Mouse (Mus musculus): ENCODE results near the gene Snai1. TPM values are rescaled to one million over a fixed set of nuclear protein-coding genes. Genes with fewer than 3 reads are reported as not detected.

Snai1 gene
- polyA plus RNA-seq, 3 experiments from 2014 or later = not detected

DNA sequence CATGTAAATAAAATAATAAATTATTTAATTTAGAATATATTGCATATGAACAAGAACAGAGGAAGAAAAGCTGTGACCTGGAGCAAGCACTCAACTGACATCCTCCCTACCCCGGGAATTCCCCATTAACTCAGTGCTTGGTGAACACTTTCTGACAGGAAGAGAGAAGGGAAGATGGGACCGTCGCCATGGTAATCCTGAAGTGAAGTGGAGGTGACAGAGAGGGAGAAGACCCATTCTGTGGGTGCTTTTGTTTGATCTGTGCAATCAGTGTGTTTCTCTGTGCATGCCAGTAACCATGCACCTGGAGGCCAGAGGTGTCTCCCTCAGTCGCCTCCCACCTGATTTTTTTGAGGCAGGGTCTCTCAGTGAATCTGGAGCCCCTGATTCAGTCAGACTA is 14.3 kb downstream of the Snai1 start:
- no peak for ATAC-seq

DNA sequence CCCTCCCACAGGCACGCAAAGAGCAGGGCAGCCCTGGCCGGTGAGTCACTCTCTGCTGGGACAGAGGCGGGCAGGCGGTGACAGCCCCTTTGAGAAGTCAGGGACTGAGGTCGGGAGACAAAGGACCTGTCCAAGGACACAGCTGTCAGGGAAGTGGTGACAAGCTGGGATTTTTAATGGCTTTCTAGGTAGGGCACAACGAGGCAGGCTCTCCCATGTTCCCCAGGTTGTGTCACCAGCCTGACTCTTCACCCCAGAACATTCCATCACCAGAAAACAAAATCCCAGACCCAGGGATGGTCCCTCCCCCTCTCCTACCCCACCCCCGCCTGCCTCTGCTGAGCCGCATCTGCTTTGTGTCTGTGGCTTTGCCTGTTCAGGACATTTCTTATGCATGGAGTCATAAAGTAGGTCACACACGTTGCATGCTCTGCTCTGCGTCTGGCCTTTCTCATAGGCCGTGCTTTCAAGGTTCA is 15.0 kb downstream of the Snai1 start:
- no peak for ATAC-seq

DNA sequence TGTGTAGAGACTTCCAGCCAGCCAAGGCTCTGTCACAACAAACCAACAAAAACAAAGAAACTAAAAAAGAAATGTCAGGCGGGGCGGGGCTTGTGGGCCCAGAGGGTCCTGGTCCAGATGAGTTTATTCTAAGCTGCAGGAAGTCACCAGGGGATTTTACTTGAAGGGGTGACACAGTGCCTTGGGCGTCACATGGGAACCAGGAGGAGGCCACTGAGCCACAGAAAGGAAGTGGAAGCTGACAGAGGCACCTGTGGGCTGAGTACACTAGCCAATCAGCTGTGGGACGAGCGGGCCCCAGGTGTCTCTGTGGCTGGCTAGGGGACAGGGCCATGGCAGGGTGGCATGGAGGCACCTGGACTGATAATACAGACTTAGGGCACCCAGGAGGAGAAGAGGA is 17.8 kb downstream of the Snai1 start:
- no peak for ATAC-seq

DNA sequence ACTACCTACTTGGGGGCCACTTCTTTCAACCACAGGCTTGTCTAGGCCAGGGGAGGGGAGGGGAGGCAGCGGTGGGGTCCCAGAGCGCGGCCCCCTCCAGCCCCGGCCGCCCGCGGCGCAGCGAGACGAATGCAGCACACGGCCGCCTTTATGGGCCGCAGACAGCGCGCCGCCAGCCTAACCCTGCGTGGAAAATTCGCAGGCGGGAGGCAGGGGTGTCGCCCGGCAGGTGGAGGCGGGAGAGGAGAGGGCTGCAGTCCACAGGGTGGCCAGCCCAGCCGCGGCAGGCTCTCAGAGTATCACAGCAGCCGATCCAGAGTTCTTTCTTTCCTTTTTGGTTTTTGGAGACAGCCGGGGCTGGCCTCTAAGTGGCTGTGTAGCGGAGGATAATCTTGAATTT is 21.4 kb downstream of the Snai1 start:
- ATAC-seq = no peak

DNA sequence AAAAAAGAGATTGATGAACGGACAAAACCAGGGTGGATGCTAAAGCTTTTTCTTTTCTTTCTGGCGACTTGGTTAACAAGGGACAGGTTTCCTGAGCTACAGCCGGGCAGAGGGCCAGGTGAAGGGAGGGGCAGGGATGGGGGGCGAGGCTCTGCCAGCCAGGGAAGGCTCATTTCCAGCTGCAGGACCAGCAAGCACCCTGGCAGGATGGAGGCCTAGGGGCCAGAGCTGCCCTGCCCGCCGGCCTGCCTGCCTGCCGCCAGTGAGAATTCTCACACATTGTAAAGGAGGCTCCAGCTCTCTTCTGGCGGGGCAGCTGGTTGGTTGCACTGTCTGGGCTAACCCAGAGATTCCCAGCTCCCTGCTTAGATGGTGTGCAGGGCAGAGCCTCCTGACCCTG is 24.1 kb downstream of the Snai1 start:
- ATAC-seq = no peak

DNA sequence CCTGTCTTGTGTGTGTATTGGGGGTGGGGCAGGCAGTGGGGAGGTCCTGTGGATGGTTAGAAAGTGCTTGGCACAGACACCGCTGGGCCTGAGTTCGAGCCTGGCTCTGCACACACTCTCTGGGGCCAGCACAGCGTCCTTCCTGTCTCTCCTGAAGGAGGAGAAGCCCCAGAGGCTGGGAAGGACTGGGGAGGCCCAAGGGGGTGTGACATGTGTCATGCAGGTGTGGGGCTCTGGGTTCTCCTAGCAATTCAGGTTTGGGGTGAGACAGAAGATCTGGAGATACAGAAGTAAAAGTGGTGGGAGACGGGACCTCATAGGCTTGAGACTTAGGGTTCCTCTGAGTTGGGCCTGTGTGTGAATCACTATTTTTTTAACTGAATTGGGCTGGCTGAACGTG is 25.0 kb downstream of the Snai1 start:
- ATAC-seq = no peak

DNA sequence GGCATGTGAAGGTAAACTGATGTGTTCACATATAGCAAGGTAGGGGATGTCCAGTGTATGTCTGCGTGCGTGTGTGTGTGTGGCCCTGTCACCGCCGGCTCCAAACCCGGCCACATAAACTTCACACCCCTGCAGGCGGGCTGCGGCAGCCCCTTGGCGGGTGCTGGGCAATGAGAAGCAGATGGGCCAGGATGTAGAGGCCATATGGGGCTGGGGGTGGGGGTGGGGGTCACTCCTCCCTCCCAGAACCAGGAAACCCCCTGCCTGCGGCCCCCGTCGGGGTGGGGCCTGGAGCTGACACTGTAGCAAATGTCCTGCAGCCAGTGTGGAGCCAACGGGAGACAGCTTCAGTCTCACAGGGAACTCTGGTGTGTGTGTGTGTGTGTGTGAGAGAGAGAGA is 25.7 kb downstream of the Snai1 start:
- no peak for ATAC-seq

DNA sequence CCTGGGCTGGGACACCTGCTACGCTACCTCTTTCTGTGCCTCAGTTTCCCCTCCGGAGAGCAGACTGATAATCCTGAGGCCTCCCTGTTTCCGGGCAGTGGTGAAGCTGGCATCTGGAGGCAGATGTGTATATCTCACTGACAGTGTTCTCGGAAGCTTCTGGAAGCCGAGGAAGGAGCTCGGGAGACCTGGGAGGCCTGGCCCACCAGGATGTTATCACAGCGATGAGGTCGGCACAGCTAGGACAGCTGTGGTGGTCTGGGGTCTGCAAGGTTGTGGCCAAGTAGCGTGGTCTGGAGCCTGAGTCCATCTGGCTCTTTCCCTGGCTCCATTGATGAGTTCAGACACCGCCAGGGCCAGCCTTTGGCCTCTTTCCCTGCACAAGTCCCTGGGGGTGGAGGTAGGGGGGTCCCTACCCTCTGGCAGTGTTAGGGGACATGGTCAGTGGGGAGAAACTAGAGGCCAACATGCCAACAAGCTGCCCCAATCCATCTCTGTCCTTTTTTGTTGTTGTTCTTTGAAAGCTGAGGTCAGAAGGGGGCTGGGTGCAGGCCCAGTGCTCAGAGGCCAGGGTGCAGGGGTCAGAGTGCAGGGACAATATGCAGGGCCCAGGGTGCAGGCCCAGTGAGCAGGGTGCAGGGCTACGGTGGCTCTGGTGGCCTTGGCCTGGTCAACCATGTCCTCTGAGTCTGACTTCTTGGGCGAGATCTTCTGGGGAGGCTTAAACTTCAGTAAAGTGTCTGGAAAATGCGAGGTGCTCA is 26.7 kb downstream of the Snai1 start:
- no peak for ATAC-seq

DNA sequence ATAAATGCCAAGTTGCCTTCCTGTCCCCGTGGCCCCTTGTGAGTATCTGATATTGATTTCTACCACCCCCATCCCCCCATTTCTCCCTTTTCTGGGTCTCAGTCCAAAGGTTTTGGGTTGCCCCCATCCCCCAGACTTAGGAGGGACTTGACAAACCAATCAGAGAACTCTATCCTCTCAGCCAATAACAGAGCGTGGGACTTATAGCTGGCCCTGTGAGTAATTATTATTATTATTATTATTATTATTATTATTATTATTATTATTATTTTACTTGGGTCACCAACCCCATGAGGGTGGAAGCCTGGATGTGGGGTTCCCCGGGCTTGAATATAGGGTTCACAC is 27.3 kb downstream of the Snai1 start:
- no peak for ATAC-seq

DNA sequence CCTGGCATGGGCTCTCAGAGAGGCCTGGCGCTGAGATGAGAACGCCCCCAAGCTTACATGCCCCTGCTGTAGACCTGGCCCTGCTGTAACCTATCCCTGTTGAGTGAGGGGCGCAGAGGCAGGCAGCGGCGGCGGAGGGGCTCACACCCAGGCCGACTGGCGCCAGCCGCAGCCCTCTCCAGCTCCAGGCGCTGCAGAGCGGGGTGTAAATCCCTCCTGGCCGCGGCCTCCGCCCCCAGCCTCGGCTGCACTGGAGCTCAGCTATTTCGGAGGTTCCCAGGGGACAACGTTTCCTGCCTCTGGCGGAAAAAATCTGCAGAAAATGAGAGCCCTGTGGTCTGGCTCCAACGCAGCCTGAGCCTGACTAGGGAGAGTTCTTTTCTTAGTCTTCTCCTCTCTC is 27.7 kb downstream of the Snai1 start:
- no peak for ATAC-seq

DNA sequence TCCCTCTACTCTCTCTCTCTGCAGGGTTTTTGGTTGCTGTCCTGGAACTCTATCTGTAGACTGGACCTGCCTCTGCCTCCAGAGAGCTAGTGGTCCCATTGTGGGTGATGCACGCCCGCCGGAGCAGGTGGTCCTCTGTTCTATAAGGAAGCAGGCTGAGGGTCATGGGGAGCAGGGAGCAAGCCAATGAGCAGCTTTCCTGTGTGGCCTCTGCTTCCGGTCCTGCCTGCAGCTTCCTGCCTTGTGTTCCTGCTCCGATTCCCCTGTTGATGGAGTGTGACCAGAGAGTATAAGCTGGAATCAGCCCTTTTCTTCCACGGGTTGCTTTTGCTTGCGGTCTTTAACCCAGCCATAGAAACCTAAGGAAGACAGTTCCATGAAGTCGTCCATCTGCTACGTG is 30.1 kb downstream of the Snai1 start:
- no peak for ATAC-seq

DNA sequence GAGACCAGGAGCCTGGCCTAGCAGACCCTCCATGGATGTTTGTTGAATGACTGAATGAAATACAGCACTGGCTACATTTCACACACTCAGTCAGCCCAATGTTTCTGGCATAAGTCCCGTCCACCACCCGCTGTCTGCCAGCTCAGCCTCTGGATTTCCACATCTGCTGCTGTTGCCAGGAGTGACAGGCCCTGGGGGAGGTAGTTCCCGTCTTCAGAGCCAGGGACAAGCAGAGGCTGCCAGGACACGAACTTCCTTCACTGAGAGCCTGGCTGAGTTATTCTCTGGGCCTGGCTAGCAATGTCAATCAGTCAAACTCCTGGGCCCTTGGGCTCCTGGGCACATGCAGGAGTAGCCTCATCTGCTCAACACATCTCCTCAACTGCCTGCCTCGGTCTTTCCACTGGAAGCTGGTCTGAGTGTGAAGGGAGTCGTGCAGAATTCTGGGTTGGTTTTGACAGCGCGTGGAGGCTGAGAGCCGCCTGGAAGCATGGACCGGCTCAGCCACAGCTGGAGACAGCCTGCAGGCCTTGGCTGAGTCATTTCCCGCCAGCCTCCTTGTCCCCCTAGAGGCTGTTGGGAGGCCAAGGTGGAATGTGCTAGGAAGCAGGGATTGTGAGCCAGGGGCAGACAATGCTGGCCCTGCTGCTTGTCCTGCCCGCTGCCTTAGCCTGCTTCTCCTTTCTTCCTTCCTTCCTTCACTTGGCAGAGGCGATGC is 32.1 kb downstream of the Snai1 start:
- no peak for ATAC-seq

DNA sequence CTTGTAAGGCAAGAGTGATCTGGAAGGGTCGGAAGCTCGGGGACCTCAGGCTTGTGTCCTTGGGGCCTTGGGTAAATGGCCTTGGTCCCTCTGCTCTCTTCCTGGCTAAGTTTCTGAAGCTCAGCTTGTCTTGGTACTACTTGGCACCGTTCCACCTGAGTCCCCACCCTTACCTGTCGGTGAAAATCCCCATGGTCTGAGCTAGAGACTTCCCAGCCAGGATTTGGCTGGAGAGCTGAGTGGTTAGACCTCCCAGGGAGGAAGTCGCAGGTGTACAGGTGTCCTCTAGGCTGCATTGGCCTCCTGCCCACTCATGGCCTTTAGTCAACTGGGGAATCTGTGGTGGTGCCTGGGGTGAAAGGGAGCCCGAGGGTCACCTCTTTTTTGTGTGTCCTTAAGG is 32.8 kb downstream of the Snai1 start:
- no peak for ATAC-seq

DNA sequence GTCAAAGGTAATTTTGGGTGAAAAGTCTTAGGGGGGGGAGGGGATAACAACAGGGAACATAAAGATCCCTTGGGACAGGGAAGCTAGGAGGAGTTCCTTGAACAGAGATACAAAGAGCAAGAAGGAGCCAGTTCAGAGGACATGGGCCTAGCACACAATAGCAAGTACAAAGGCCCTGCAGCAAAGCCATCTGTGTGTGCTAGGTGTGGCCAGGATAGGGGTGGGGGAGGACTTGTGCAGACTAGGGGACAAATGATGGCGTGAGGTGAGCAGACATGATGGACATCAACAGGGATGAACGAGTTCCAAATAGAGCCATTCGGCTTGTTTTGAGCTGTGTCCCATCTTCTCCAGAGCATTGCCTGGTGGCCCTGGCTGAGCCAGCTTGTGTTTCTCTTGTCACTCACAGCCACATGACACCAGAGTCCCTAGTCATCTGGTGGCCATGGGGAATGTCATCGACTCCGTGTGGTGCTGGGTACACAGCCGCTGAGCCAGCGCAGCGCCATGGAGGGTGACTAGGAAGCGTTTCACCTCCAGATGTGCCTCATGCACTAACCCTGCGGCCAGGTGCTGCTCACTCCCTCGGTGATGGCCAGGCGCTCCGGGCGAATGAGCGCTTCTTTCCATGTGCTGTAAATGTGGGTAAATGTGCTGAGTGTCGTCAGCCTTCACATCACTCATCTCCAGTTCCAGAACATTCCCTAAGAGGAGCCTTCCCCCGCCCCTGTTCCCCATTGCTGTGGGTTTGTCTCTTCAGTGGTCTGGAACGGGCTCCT is 33.6 kb downstream of the Snai1 start:
- ATAC-seq = no peak

DNA sequence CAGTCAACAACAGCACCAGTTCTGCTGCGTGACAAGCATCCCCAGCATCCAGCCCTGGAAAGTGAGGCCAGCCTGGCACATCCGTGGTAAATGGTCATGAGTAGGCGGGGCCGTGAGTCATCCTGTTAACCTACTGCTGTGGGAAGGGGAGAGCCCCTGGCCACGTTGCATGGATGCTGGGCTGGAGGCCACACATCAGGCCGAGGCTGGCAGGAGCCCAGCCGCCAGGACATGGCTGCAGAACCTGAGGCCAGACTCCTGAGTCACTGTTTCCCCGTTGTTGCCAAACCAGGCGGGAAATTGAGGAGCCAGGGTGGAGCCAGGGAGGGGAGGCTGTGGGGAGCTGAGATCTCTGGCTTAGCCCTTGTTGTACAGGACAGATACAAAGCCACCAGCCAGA is 36.8 kb downstream of the Snai1 start:
- no peak for ATAC-seq

DNA sequence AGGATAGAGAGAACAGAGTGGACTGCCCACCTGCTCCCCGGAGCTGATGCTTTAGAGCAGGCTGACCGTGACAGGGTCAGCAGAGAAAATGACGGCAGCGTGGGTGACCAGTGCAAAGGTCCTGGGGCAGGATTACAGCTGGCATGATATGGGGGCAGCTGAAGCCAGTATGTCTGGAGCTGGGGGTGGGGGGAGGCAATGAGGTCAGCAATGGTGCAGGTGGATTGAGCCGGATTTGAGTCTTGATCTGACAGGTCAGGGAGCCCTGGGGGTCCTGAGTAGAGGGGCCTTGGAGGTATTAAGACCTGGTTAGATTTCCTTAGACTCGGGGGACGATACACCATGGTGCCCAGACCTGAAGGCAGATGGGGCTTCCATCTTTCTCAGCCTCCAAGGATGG is 37.6 kb downstream of the Snai1 start:
- ATAC-seq = no peak

DNA sequence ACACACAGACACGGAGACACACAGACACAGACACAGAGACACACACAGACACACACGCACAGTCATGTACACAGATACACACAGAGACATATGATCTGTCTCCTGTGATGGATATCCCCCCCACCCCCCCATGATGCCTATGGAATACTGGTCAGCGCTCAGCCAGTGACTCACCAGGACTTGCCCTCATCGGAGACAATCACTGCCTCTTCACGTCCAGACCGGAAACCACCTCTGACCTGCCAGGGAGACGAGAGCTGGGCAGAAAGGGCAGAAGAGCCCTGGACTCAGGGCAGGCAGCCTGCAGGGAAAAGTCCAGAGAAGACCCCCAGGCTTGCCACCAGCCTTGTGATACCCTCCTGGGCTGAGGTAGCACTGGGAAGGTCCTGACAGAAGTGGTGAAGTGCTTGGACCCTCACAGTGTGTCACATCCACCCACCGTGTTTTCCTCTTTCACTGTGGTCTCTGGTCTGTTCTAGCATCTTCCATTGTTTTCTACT is 38.2 kb downstream of the Snai1 start:
- no peak for ATAC-seq

DNA sequence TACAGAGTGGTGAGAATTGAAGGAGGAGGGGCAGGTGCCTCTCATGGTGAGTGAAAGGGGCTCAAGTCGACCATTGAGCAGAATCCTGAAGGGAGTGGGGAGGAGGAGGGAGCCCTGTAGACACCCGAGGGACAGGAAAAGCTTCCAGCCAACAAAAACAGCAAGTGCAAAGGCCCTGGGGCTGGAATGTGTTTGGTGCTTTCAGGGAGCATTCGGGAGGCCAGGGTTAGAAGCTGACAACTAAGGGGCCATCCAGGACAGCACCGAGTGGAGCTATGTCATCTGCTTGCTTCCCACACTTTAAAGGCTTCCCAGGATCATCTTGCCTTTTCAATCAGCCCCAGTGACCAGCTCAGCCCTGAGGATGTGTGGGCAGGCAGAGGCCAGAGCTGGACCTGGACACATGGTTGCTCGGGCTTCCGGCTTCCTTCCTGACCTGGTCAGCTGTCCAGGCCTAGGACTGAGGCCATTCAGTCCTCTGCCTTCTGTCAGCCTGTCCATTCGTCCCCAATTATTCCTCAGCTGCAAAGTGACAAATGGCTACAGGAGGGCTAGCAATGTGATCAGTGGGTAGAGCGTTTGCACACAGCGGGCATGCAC is 39.3 kb downstream of the Snai1 start:
- ATAC-seq = no peak

DNA sequence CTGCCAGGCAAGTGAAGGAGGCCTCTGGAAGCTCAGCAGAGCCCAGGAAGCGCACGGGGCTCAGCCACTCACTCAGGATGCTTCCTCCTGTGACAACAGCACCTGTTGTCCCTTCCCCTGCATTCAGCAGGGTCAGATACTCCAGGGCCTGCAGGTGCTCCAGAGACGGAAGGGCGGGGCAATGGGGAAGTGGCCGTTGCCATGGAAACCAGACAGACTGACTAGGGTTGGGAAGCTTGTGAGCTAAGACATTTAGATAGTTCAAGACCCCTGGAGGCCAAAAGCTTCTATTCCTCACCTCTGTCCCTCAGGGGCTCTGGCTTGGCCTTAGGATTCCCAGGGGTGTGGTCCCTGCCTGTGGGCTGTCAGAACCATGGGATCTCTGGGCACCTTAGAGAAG is 40.5 kb downstream of the Snai1 start:
- no peak for ATAC-seq

DNA sequence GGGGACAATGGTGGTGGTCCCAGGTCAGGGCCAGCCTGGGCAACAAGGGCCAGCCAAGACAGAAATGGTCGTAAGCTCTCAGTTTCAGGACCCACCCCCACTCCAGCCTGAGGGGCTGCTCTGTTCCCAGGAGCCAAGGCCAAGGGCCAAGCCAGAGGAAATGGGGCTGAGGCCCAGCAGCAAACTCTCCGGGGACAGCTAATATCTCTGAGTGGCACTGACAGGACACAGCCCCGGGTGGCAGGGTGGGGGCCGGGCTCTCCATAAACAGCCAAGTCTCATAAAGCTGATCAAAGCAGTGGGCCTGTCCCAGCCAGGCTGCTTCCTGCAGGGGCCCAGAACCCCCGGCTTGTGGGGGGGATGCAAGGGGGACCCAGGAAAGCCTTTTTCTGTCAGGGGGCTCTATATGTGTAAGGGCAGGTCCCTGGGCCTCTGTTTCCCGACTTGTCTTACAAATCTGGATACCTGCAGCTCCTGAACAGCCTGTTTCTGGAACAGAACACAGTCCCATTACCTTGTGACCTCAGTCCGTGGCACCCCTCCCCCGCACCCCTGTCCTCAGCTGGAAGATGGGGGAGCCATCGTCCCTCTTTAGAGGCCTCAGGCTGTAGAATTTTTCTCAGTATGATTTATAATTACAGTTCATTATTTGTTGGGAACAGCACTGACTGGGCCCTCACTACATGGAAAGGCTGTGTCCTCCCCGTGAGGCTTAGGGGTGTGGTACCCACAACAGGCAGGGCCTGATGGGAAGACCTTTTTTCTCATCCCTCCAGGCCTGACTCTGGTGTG is 45.4 kb downstream of the Snai1 start:
- no peak for ATAC-seq

DNA sequence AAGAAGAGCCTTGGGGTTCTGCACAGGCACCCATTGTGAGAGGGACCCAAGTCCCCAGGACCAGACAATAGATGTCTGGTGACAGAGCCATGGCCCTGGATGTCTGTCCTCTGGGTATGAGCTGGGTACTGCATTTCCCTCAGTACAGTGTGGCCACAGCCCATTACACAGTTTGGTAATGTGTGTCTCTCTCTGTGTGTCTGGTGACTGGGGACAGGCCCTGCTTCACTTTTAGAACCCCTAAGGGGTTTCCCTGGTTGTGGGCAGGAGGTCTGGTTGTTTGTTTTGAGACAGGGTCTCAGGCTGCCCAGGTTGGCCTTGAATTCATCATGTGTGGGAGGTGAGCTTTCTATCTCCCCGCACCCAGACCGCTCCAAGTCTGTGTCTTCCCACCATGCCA is 47.3 kb downstream of the Snai1 start:
- no peak for ATAC-seq

DNA sequence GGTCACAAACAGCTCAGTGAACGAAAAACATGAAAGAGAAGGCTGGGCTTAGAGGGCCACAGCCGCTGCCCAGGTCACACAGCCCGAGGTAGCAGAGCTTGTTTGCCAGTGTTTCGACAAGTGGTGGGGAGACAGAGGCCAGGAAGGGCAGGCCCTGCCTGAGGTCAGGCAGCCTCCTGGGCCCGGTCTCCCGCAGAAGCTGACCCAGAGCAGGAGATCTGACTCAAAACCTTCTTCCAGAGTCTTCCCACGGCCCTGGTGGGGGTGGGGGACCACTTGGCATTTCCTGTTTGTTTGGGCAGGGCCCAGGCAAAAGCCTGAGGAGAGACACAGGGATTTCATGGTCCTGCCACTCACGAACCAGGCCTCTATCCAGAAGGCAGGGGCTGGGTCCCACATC is 48.0 kb downstream of the Snai1 start:
- ATAC-seq = no peak
